Mouse (Mus musculus): Measurements from ENCODE around the gene Top2b. TPM values are rescaled to one million over a fixed set of nuclear protein-coding genes. Genes with fewer than 3 reads are reported as not detected.

Top2b gene
- total and polyA plus RNA-seq, 3 experiments: 32.4 to 74.0 (median 62.4) TPM

GRCm38 (mm10) chr14:16325208-16325607 lies 39.8 kb upstream of the Top2b start:
- Histone ChIP-seq H3K4me3 (replicated peaks in 1 of 3; ENCODE audit: low read depth in 2 of 3, low read length in 2 of 3, poor library complexity in 1 of 3) (no peak overlapping the region), H3K36me3 (replicated peaks in 1 of 2; ENCODE audit: control insufficient read depth in 1 of 2, insufficient read depth in 1 of 2, low read length in 1 of 2) (no peaks in the 10 kb centered on the region), H3K4me1 (ENCODE audit: control insufficient read depth in 1 of 2, insufficient read depth in 2 of 2) (peaks cover 0 to 11% of the 10 kb centered on the region in 2 experiments; a peak in 2 of 4 replicates), H3K27ac (ENCODE audit: insufficient read depth, low read depth) (no peak overlapping the region), H3K4me2 (ENCODE audit: insufficient read depth, low read depth, poor library complexity, severe bottlenecking) (no peak overlapping the region), H3K27me3 (replicated peaks) (no peaks in the 10 kb centered on the region), H3K9me3 (replicated peaks; ENCODE audit: low read length) (no peaks in the 10 kb centered on the region), H3K79me2 (replicated peaks; ENCODE audit: control insufficient read depth, extremely low read depth, insufficient read depth, poor library complexity, severe bottlenecking) (no peaks in the 10 kb centered on the region), H3K9ac (ENCODE audit: insufficient read depth, low read depth) (no peak overlapping the region)
- TF ChIP-seq CTCF (conservative IDR thresholded peaks at IDR 0.05 in 1 of 2, IDR thresholded peaks at IDR 0.05 in 1 of 2; ENCODE audit: low read depth in 2 of 2, low read length in 2 of 2): peak in 1 of 2 experiments; percentile 42; a peak in 2 of 4 replicates
- TF ChIP-seq MAX (IDR thresholded peaks at IDR 0.05; ENCODE audit: low read length): no peak
- peak; percentile 27 for TF ChIP-seq RAD21 (IDR thresholded peaks at IDR 0.05; ENCODE audit: low read depth, low read length)
- DNase-seq (ENCODE audit: extremely low read depth): no peak
- dilution Hi-C loops (cut with MboI; ENCODE audit: extremely low pct_ligation_motif_present, extremely low pct_unique_long_range_greater_than_20kb, low sequenced_read_pairs) (no loop called here), in situ Hi-C loops (cut with MboI; ENCODE audit: low pct_ligation_motif_present, low pct_unique_long_range_greater_than_20kb, low sequenced_read_pairs) (no loop called here)

GRCm38 (mm10) chr14:16328531-16328930 lies 36.4 kb upstream of the Top2b start:
- no peak overlapping the region for H3K27ac ChIP-seq (ENCODE audit: insufficient read depth, low read depth)
- no peaks in the 10 kb centered on the region for H3K79me2 ChIP-seq (replicated peaks; ENCODE audit: control insufficient read depth, extremely low read depth, insufficient read depth, poor library complexity, severe bottlenecking)
- 0 out of 4 replicates have a peak, but pooled peaks cover 0 to 3% of the 10 kb centered on the region in 2 experiments for H3K4me1 ChIP-seq (ENCODE audit: control insufficient read depth in 1 of 2, insufficient read depth in 2 of 2)
- dilution Hi-C loops (cut with MboI; ENCODE audit: extremely low pct_ligation_motif_present, extremely low pct_unique_long_range_greater_than_20kb, low sequenced_read_pairs): no loop called here
- no peak overlapping the region for H3K4me3 ChIP-seq (replicated peaks in 1 of 3; ENCODE audit: low read depth in 2 of 3, low read length in 2 of 3, poor library complexity in 1 of 3)
- in situ Hi-C loops (cut with MboI; ENCODE audit: low pct_ligation_motif_present, low pct_unique_long_range_greater_than_20kb, low sequenced_read_pairs): no loop called here
- H3K9ac ChIP-seq (ENCODE audit: insufficient read depth, low read depth): no peak overlapping the region
- TF ChIP-seq TBP (conservative IDR thresholded peaks at IDR 0.05; ENCODE audit: low read depth, low read length) (no peak), RAD21 (IDR thresholded peaks at IDR 0.05; ENCODE audit: low read depth, low read length) (no peak), MEF2A (IDR thresholded peaks at IDR 0.05; ENCODE audit: borderline replicate concordance, low read depth, low read length) (no peak), GABPA (IDR thresholded peaks at IDR 0.05; ENCODE audit: insufficient replicate concordance, low read depth, low read length) (no peak), IRF4 (IDR thresholded peaks at IDR 0.05; ENCODE audit: low read depth, low read length) (no peak), NELFE (IDR thresholded peaks at IDR 0.05; ENCODE audit: low read depth, low read length) (no peak), JUND (conservative IDR thresholded peaks at IDR 0.05; ENCODE audit: low read depth, low read length) (no peak), E2F4 (IDR thresholded peaks at IDR 0.05; ENCODE audit: insufficient replicate concordance, low read depth, low read length) (no peak), HCFC1 (IDR thresholded peaks at IDR 0.05; ENCODE audit: low read depth, low read length) (no peak), MXI1 (IDR thresholded peaks at IDR 0.05; ENCODE audit: low read depth, low read length) (no peak), ZC3H11A (IDR thresholded peaks at IDR 0.05; ENCODE audit: low read depth, low read length) (no peak), ELF1 (IDR thresholded peaks at IDR 0.05; ENCODE audit: low read depth, low read length) (no peak), ZMIZ1 (IDR thresholded peaks at IDR 0.05; ENCODE audit: low read depth, low read length) (no peak), BHLHE40 (IDR thresholded peaks at IDR 0.05; ENCODE audit: low read depth, low read length) (no peak), MAFK (IDR thresholded peaks at IDR 0.05; ENCODE audit: insufficient replicate concordance, low read length) (no peak), POLR2A (IDR thresholded peaks at IDR 0.05; ENCODE audit: low read depth, low read length) (no peak)
- no peaks in the 10 kb centered on the region for H3K9me3 ChIP-seq (replicated peaks; ENCODE audit: low read length)
- H3K36me3 ChIP-seq (replicated peaks in 1 of 2; ENCODE audit: control insufficient read depth in 1 of 2, insufficient read depth in 1 of 2, low read length in 1 of 2): no peaks in the 10 kb centered on the region
- DNase-seq (ENCODE audit: extremely low read depth): no peak
- no peaks in the 10 kb centered on the region for H3K27me3 ChIP-seq (replicated peaks)
- no peak overlapping the region for H3K4me2 ChIP-seq (ENCODE audit: insufficient read depth, low read depth, poor library complexity, severe bottlenecking)
